Mouse (Mus musculus): ENCODE data around the gene Cyp46a1.

Gene Cyp46a1

GRCm38 (mm10) chr12:108333895-108334445 lies at the start of gene Cyp46a1:
TSS of gene Cyp46a1 (plus strand) at chr12:108334381.
- in situ Hi-C loops (cut with MboI, MseI): no loop called here

GRCm38 (mm10) chr12:108284455-108285224 lies 49.5 kb upstream of the Cyp46a1 start:
- in situ Hi-C loops (cut with MboI, MseI): no loop called here

- in situ Hi-C loops (cut with MboI, MseI): no loop called here
These were observed 48.8 kb upstream of the Cyp46a1 start for GRCm38 (mm10) chr12:108285225-108286011.

GRCm38 (mm10) chr12:108286381-108286780 lies 47.8 kb upstream of the Cyp46a1 start:
- in situ Hi-C loops (cut with MboI, MseI): no loop called here

GRCm38 (mm10) chr12:108287011-108287410 lies 47.2 kb upstream of the Cyp46a1 start:
- in situ Hi-C loops (cut with MboI, MseI): no loop called here

GRCm38 (mm10) chr12:108288127-108288880 lies 45.9 kb upstream of the Cyp46a1 start:
- in situ Hi-C loops (cut with MboI, MseI): no loop called here

- in situ Hi-C loops (cut with MboI, MseI): loop anchor here (10.0 kb wide), 1 partner anchor 58 kb away; no protein-coding TSS in a partner anchor
These were observed 41.8 kb upstream of the Cyp46a1 start for GRCm38 (mm10) chr12:108292419-108292818.

- in situ Hi-C loops (cut with MboI, MseI): loop anchor here (10.0 kb wide), 1 partner anchor 58 kb away; no protein-coding TSS in a partner anchor
These were observed 41.2 kb upstream of the Cyp46a1 start for GRCm38 (mm10) chr12:108292957-108293356.

- in situ Hi-C loops (cut with MboI, MseI): loop anchor here (10.0 kb wide), 1 partner anchor 60 kb away; no protein-coding TSS in a partner anchor
These were observed 39.6 kb upstream of the Cyp46a1 start for GRCm38 (mm10) chr12:108294620-108295019.

- in situ Hi-C loops (cut with MboI, MseI): loop anchor here (10.0 kb wide), 1 partner anchor 62 kb away; no protein-coding TSS in a partner anchor
These were observed 37.1 kb upstream of the Cyp46a1 start for GRCm38 (mm10) chr12:108297033-108297432.

- in situ Hi-C loops (cut with MboI, MseI): loop anchor here (5.0 kb wide), 1 partner anchor 99 kb away; no protein-coding TSS in a partner anchor
These were observed 33.2 kb upstream of the Cyp46a1 start for GRCm38 (mm10) chr12:108301006-108301405.

GRCm38 (mm10) chr12:108303778-108304365 lies 30.3 kb upstream of the Cyp46a1 start:
- in situ Hi-C loops (cut with MboI, MseI): loop anchor here (5.0 kb wide), 1 partner anchor 102 kb away; no protein-coding TSS in a partner anchor

GRCm38 (mm10) chr12:108305172-108305571 lies 29.0 kb upstream of the Cyp46a1 start:
- in situ Hi-C loops (cut with MboI, MseI): no loop called here

GRCm38 (mm10) chr12:108305812-108306794 lies 28.1 kb upstream of the Cyp46a1 start, which contains the start of gene Hhipl1:
TSS of gene Hhipl1 (plus strand) at chr12:108306270.
- in situ Hi-C loops (cut with MboI, MseI): no loop called here

- in situ Hi-C loops (cut with MboI, MseI): no loop called here
These were observed 26.6 kb upstream of the Cyp46a1 start for GRCm38 (mm10) chr12:108307553-108307952.

GRCm38 (mm10) chr12:108308363-108308856 lies 25.8 kb upstream of the Cyp46a1 start:
- in situ Hi-C loops (cut with MboI, MseI): no loop called here

- in situ Hi-C loops (cut with MboI, MseI): no loop called here
These were observed 24.9 kb upstream of the Cyp46a1 start for GRCm38 (mm10) chr12:108309116-108309794.

GRCm38 (mm10) chr12:108310041-108310440 lies 24.1 kb upstream of the Cyp46a1 start:
- in situ Hi-C loops (cut with MboI, MseI): no loop called here

Data from regulatory T cell (primary cell).